In the genomic region with DNA sequence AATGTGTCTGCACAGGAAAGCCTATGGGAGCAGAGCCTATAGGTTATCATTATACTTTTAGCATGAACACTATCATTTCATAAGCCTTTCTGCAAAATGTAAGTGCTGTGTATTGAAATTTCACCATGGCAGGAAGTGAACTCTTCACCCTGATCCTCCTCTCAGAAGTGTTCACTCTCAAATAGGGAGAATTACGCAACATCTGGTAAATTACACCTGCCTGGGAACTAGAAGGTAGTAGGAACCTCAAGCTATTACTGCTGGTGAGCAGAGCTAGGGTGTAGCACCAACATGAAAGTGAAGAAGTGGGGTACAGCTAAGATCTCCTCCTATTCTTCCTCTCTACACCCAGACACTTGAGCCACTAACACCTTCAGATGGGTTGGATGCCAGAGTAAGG, we compare ENCODE assay signal across 23 mouse cellular contexts.
"Had no signal": no experiment of that assay in that cellular context is flagged by ENCODE, and none has a peak within 500 bp of the region (broad histone marks: within the 10 kb centered on the region; RNA-seq: fewer than 3 reads in every experiment).

No protein-coding gene starts in this region.

- ATAC-seq: forebrain, embryonic 15.5 days; forebrain, postnatal 0 days; hindbrain, postnatal 0 days had no signal

- H3K9ac ChIP-seq: forebrain, embryonic 15.5 days; forebrain, postnatal 0 days; heart, embryonic 12.5 days; hindbrain, embryonic 13.5 days; hindbrain, embryonic 15.5 days; kidney, embryonic 15.5 days; limb, embryonic 12.5 days had no signal

- H3K27ac ChIP-seq: forebrain, embryonic 15.5 days; heart, embryonic 10.5 days; hindbrain, embryonic 13.5 days; hindbrain, embryonic 15.5 days; hindbrain, postnatal 0 days; kidney, embryonic 15.5 days; kidney, postnatal 0 days; limb, embryonic 10.5 days; limb, embryonic 12.5 days had no signal

- H3K4me1 ChIP-seq: forebrain, embryonic 15.5 days; heart, embryonic 10.5 days; heart, embryonic 12.5 days; hindbrain, embryonic 13.5 days; hindbrain, embryonic 15.5 days; kidney, embryonic 15.5 days; limb, embryonic 10.5 days; limb, embryonic 12.5 days had no signal

- H3K27me3 ChIP-seq: forebrain, embryonic 15.5 days; heart, embryonic 12.5 days; hindbrain, embryonic 15.5 days; kidney, embryonic 15.5 days; limb, embryonic 12.5 days had no signal

- DNase-seq: forebrain, postnatal 0 days; gastrocnemius, postnatal 14 days; gastrocnemius, postnatal 36 days; heart, adult 18-20 months; heart, postnatal 10 days; kidney, adult 11 months; kidney, adult 2 months; kidney, adult 9 months; kidney, postnatal 14 days; kidney, postnatal 36 days; layer of hippocampus, adult 9-11 months; layer of hippocampus, postnatal 36 days; liver had no signal

- H3K9me3 ChIP-seq: forebrain, embryonic 15.5 days; heart, embryonic 10.5 days; heart, embryonic 12.5 days; hindbrain, embryonic 13.5 days; hindbrain, embryonic 15.5 days; kidney, embryonic 15.5 days; limb, embryonic 10.5 days; limb, embryonic 12.5 days had no signal

- H3K4me3 ChIP-seq: forebrain, embryonic 15.5 days; heart, embryonic 10.5 days; heart, embryonic 12.5 days; hindbrain, embryonic 13.5 days; hindbrain, embryonic 15.5 days; kidney, embryonic 15.5 days; limb, embryonic 10.5 days; limb, embryonic 12.5 days had no signal

- H3K36me3 ChIP-seq: forebrain, embryonic 15.5 days; heart, embryonic 10.5 days; heart, embryonic 12.5 days; hindbrain, embryonic 13.5 days; hindbrain, embryonic 15.5 days; kidney, embryonic 15.5 days; limb, embryonic 10.5 days; limb, embryonic 12.5 days had no signal

- H3K4me2 ChIP-seq: forebrain, embryonic 15.5 days; heart, embryonic 12.5 days; hindbrain, embryonic 13.5 days; hindbrain, embryonic 15.5 days; kidney, embryonic 15.5 days; limb, embryonic 12.5 days had no signal
